ENCODE assay signal across 8 mouse cellular contexts in the genomic region with DNA sequence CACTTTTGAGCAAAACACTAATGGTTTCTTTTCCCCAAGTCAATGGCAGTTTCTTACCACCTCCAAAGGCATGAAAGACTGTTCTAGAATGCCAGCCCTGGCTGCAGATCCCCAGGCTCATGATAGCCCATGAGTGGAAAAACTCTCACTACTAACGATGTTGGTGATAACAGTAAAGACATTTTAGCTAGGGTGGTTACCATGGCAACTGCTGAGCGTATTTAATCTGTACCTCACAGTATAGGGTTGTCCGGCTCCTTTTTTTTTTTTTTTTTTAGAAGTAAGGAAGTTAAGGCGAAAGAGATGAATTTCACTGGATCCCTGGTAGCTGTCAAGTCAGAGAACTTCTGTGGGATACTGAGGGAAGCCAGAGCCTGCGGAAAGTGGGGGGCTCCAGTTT.
DNase-seq lines count a peak whose midpoint lies in the region; ATAC-seq and TF ChIP-seq lines count a peak whose summit lies in the region.

No protein-coding gene starts in this region.

- DNase-seq in embryo, embryonic 10 days (ENCODE audit: low spot score) = peak; percentile 47
- no peak for DNase-seq in embryo, embryonic 9.5 days (ENCODE audit: extremely low spot score)
- no peak for DNase-seq in liver, embryonic 13.5 days
- peak; percentile 40 for DNase-seq in embryonic facial prominence, embryonic 10.5 days (ENCODE audit: low spot score)
- DNase-seq in liver, postnatal 0 days = no peak
- no peak for DNase-seq in testis, postnatal 14 days (ENCODE audit: low spot score)
- DNase-seq in cerebellum, postnatal 10 days = no peak

- TF ChIP-seq CTCF in liver, postnatal 0 days (IDR thresholded peaks at IDR 0.05; ENCODE audit: low read depth) = no peak

- H3K4me2 ChIP-seq in liver, embryonic 13.5 days = no peak overlapping the region
- H3K4me2 ChIP-seq in liver, embryonic 12.5 days = no peak overlapping the region
- H3K4me2 ChIP-seq in liver, postnatal 0 days (ENCODE audit: low read depth, low read length) = no peak overlapping the region

- no peak for TF ChIP-seq EP300 in liver, postnatal 0 days (IDR thresholded peaks at IDR 0.05; ENCODE audit: low read depth)

- H3K4me1 ChIP-seq in liver, embryonic 13.5 days (replicated peaks) = peaks cover 25% of the 10 kb centered on the region
- H3K4me1 ChIP-seq in liver, embryonic 12.5 days = peaks cover 27% of the 10 kb centered on the region
- H3K4me1 ChIP-seq in embryonic facial prominence, embryonic 10.5 days = peaks cover 33% of the 10 kb centered on the region
- H3K4me1 ChIP-seq in liver, postnatal 0 days (ENCODE audit: insufficient read depth) = peaks cover 22% of the 10 kb centered on the region

- peaks cover 3% of the 10 kb centered on the region; the same call in 1 of the 2 replicates for H3K27me3 ChIP-seq in liver, embryonic 13.5 days
- peaks cover 27% of the 10 kb centered on the region for H3K27me3 ChIP-seq in liver, embryonic 12.5 days (replicated peaks)
- no peaks in the 10 kb centered on the region for H3K27me3 ChIP-seq in embryonic facial prominence, embryonic 10.5 days (replicated peaks; ENCODE audit: low read depth, poor library complexity, severe bottlenecking)
- no peaks in the 10 kb centered on the region for H3K27me3 ChIP-seq in liver, postnatal 0 days (ENCODE audit: insufficient read depth, low read length)

- H3K9me3 ChIP-seq in liver, embryonic 13.5 days (replicated peaks) = no peaks in the 10 kb centered on the region
- H3K9me3 ChIP-seq in liver, embryonic 12.5 days (replicated peaks) = no peaks in the 10 kb centered on the region
- H3K9me3 ChIP-seq in embryonic facial prominence, embryonic 10.5 days = no peaks in the 10 kb centered on the region
- no peaks in the 10 kb centered on the region for H3K9me3 ChIP-seq in liver, postnatal 0 days (ENCODE audit: low read length)

- no peak overlapping the region for H3K4me3 ChIP-seq in liver, embryonic 13.5 days (replicated peaks)
- H3K4me3 ChIP-seq in liver, embryonic 12.5 days = no peak overlapping the region
- no peak overlapping the region for H3K4me3 ChIP-seq in embryonic facial prominence, embryonic 10.5 days
- no peak overlapping the region for H3K4me3 ChIP-seq in liver, postnatal 0 days (ENCODE audit: low read depth, low read length)

- no peak overlapping the region for H3K9ac ChIP-seq in liver, embryonic 13.5 days
- H3K9ac ChIP-seq in liver, embryonic 12.5 days = no peak overlapping the region
- H3K9ac ChIP-seq in liver, postnatal 0 days (replicated peaks) = no peak overlapping the region

- H3K27ac ChIP-seq in liver, embryonic 13.5 days = peak overlapping the region; percentile 69; the same call in 1 of the 2 replicates
- H3K27ac ChIP-seq in liver, embryonic 12.5 days = no peak overlapping the region
- H3K27ac ChIP-seq in embryonic facial prominence, embryonic 10.5 days (replicated peaks) = peak overlapping the region; percentile 82; the same call in 1 of the 2 replicates
- H3K27ac ChIP-seq in liver, postnatal 0 days (ENCODE audit: low read depth) = peak overlapping the region; percentile 57

- 18% methylated on average over 5 of the region's 5 CpGs for WGBS in liver, embryonic 13.5 days (ENCODE audit: insufficient replicate concordance)
- 26% methylated on average over 5 of the region's 5 CpGs for WGBS in liver, embryonic 12.5 days (ENCODE audit: insufficient replicate concordance)
- WGBS in embryonic facial prominence, embryonic 10.5 days = 60% methylated on average over 5 of the region's 5 CpGs
- 24% methylated on average over 5 of the region's 5 CpGs for WGBS in liver, postnatal 0 days (ENCODE audit: insufficient replicate concordance)

- H3K36me3 ChIP-seq in liver, embryonic 13.5 days = no peaks in the 10 kb centered on the region
- H3K36me3 ChIP-seq in liver, embryonic 12.5 days = no peaks in the 10 kb centered on the region
- no peaks in the 10 kb centered on the region for H3K36me3 ChIP-seq in embryonic facial prominence, embryonic 10.5 days (replicated peaks)
- H3K36me3 ChIP-seq in liver, postnatal 0 days (replicated peaks; ENCODE audit: insufficient read depth, low read length) = no peaks in the 10 kb centered on the region

- peak; percentile 13; the same call in 1 of the 2 replicates for ATAC-seq in liver, embryonic 13.5 days (ENCODE audit: low read depth)
- ATAC-seq in liver, embryonic 12.5 days = no peak
- peak; percentile 62 for ATAC-seq in liver, postnatal 0 days

Comparison
In these comparisons a context has a peak if more than half of its experiments do, and no peak if none do; other contexts are left out.
1. DNase-seq: peak in embryo, embryonic 10 days (single experiment) and embryonic facial prominence, embryonic 10.5 days (single experiment); none in embryo, embryonic 9.5 days (single experiment), liver, embryonic 13.5 days (single experiment), liver, postnatal 0 days (single experiment), testis, postnatal 14 days (single experiment) and cerebellum, postnatal 10 days (0 of 2).